Mouse (Mus musculus) CD4-positive, CD25-positive, alpha-beta regulatory T cell, adult 2 months (primary cell): ENCODE results near the gene Bcl2l15.
A peak's percentile ranks its signal among the peaks of the same experiment; 100 is the strongest.
"Not testable (repeated sequence)": the region's sequence is repeated elsewhere in the genome, so short reads cannot be mapped to it uniquely, and the experiment has no call there.

Experiments used
- DNase-seq: peaks from one replicate; pipeline ENCODE4 v3.0.0-alpha.2; 2012; ENCODE audit warnings: low read depth, low spot score

The Bcl2l15 gene

GRCm38 (mm10) chr3:103832426-103832825 is at the start of gene Bcl2l15:
Gene Bcl2l15, plus strand, starts transcription at chr3:103832601.
- DNase-seq: no peak

- DNase-seq: no peak
These were observed 49.4 kb upstream of the Bcl2l15 start for GRCm38 (mm10) chr3:103782844-103783609.

GRCm38 (mm10) chr3:103787225-103787624 is 45.2 kb upstream of the Bcl2l15 start:
- DNase-seq: no peak

GRCm38 (mm10) chr3:103789096-103789495 is 43.3 kb upstream of the Bcl2l15 start:
- no peak for DNase-seq

GRCm38 (mm10) chr3:103789891-103790345 is 42.5 kb upstream of the Bcl2l15 start:
- DNase-seq: peak; percentile 79

GRCm38 (mm10) chr3:103790346-103791145 is 41.9 kb upstream of the Bcl2l15 start:
- DNase-seq: peak; percentile 60

GRCm38 (mm10) chr3:103791230-103792110 is 40.9 kb upstream of the Bcl2l15 start, which contains the start of gene Hipk1:
Gene Hipk1, minus strand, starts transcription at chr3:103791563.
- DNase-seq: peak; percentile 95

- DNase-seq: not testable (repeated sequence)
These were observed 40.3 kb upstream of the Bcl2l15 start for GRCm38 (mm10) chr3:103792111-103792406.

GRCm38 (mm10) chr3:103792566-103792965 is 39.8 kb upstream of the Bcl2l15 start:
- no peak for DNase-seq

GRCm38 (mm10) chr3:103796389-103796788 is 36.0 kb upstream of the Bcl2l15 start:
- DNase-seq: no peak

GRCm38 (mm10) chr3:103799507-103799906 is 32.9 kb upstream of the Bcl2l15 start:
- DNase-seq: no peak

GRCm38 (mm10) chr3:103801631-103802531 is 30.5 kb upstream of the Bcl2l15 start:
- peak; percentile 74 for DNase-seq

- DNase-seq: peak; percentile 29
These were observed 29.5 kb upstream of the Bcl2l15 start for GRCm38 (mm10) chr3:103802861-103803260.

- no peak for DNase-seq
These were observed 26.7 kb upstream of the Bcl2l15 start for GRCm38 (mm10) chr3:103805671-103806070.

- DNase-seq: peak; percentile 97
These were observed 23.3 kb upstream of the Bcl2l15 start, which contains the start of the genes Dclre1b, Ap4b1 and Gm43064 for GRCm38 (mm10) chr3:103808891-103809798. Gene Dclre1b, minus strand, starts transcription at chr3:103809444. Gene Ap4b1, plus strand, starts transcription at chr3:103809520. Gene Gm43064, plus strand, starts transcription at chr3:103809573.

- no peak for DNase-seq
These were observed 22.6 kb upstream of the Bcl2l15 start for GRCm38 (mm10) chr3:103809799-103810150.

- no peak for DNase-seq
These were observed 21.4 kb upstream of the Bcl2l15 start for GRCm38 (mm10) chr3:103810967-103811366.

- DNase-seq: peak; percentile 61
These were observed 4.9 kb upstream of the Bcl2l15 start for GRCm38 (mm10) chr3:103827548-103827947.

GRCm38 (mm10) chr3:103829036-103829435 is 3.4 kb upstream of the Bcl2l15 start:
- DNase-seq: peak; percentile 33
